Mouse (Mus musculus) kidney, postnatal 4 days (tissue): ENCODE results near the gene Rbm33.

Experiments
- DNase-seq, 2 experiments: peaks; one replicate each; pipeline ENCODE4 v3.0.0; 2021; ENCODE audit warnings: mixed read lengths in 2 of 2

The Rbm33 gene

GRCm38 (mm10) chr5:28316722-28317245, at the start of gene Rbm33:
Gene Rbm33, plus strand, starts transcription at chr5:28317121.
- peak; percentile 88 to 94 for DNase-seq

DNA sequence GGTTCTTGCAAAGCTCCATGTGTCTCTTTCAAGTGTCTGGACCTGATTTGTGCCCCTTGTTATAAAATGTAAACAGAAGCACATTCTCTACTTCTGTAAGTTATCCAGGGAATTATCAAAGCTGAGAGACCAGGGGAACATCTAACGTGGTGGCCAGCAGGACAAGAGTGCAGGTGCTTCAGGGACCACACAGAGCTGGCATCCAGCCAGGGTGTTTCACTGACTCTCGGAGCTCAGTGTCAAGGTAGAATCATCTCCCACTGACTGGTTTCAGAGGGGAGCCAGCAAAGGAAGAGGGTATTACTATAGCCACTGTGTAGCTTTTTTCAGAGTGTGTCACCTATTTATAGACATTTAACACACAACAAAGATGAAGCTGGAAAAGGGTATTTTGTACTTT, 49.3 kb upstream of the Rbm33 start:
- DNase-seq: no peak

GRCm38 (mm10) chr5:28269469-28269991, 47.4 kb upstream of the Rbm33 start:
- DNase-seq: no peak

- peak in 1 of 2 experiments; percentile 17 for DNase-seq
Measured at GRCm38 (mm10) chr5:28272836-28273235, 44.1 kb upstream of the Rbm33 start.

- DNase-seq: no peak
Measured at GRCm38 (mm10) chr5:28277279-28277678, 39.6 kb upstream of the Rbm33 start.

DNA sequence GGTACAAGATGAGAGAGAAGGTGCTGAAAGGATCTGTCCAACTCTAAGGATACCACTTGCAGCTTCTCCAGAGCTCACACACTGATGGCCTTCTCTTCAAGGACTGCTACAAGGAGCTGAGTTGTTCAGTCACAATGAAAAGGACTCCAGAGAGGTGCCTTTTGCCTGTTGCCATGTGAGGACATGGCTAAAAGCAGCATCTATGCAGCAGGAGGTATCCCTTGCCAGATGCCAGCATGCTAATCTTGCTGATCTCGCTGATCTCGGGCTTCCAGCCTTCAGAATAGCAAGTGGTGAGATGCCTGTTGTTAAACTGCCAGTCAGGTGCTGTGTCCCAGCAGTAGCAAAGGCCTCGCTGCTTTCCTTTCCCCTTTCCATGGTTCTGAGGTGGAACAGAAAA, 27.8 kb upstream of the Rbm33 start:
- DNase-seq: no peak

GRCm38 (mm10) chr5:28290630-28291029, 26.3 kb upstream of the Rbm33 start:
- no peak for DNase-seq

DNA sequence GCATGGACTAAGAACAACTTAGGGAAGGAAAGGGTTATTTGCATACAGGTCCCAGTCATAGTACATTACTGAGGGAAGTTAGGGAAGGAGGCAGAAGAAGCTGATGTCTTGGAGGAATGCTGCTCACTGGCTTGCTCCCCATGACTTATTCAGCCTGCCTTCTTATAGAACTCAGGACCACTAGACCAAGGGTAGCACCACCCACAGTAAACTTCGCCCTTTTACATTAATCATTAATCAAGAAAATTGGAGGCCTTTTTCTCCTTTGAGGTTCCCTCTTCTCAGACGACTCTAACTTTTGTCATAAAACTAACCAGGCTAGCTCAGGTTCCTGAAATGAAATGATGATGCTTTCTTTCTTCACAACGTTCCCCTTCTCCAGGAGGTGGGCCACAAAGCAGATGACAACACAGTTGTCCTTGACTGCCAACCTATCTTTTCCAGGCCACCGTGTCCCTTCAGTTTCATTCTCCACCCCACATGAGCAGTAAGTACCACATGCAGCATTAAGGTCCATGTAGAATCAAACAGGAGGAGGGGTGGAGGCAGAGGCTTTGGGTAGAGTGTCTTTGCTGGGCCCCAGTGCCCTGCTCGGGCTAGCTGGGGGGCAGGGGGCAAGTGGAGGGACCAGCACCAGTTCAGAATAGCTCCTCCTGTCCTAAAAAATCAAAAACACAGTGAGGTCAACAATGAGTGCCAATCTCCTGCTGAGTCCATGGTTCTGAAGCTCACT, 25.6 kb upstream of the Rbm33 start:
- DNase-seq: no peak

GRCm38 (mm10) chr5:28292281-28292680, 24.6 kb upstream of the Rbm33 start:
- DNase-seq: peak; percentile 57

DNA sequence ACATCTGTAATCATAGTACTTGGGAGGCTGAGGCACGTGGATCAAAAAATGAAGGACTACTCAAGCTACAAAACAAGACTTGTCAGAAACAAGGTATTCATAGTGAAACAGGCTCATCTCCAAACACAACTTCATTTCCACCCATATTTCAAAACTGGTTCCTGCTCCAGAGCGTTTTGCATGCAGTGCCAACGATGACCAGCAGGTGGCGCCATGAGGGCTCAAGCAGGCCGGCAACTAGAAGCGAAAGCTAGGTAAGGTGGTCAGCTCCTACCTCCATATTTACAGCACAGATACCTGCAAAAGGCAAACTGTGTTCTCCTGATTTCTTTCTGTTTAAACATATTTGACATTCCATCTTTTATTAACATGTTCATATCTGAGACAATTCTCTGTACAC, 22.9 kb upstream of the Rbm33 start:
- peak; percentile 92 to 93 for DNase-seq

GRCm38 (mm10) chr5:28298161-28298560, 18.8 kb upstream of the Rbm33 start:
- no peak for DNase-seq

DNA sequence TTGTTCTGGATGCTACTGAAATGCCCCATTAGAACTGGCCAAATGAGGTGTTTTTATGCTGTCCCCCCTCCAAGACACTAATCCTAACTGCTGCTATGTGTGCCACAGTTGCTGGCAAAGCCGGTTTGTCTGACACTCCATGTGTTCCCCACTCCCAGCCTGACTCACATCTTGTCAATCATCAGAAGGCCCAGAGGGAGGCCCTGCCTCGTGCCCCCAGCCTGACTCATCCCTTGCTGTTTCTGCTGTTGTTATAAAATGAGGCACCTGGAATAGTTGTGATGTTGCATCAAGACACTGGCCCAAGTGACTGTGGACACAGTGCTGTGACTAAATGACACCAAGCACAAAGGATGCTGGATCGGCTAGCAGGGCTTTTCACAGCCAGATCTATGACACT, 18.2 kb upstream of the Rbm33 start:
- DNase-seq: no peak

- DNase-seq: no peak
Measured at GRCm38 (mm10) chr5:28299346-28299745, 17.6 kb upstream of the Rbm33 start.

GRCm38 (mm10) chr5:28302671-28303070, 14.2 kb upstream of the Rbm33 start:
- DNase-seq: no peak

- no peak for DNase-seq
Measured at GRCm38 (mm10) chr5:28304551-28304950, 12.4 kb upstream of the Rbm33 start.

DNA sequence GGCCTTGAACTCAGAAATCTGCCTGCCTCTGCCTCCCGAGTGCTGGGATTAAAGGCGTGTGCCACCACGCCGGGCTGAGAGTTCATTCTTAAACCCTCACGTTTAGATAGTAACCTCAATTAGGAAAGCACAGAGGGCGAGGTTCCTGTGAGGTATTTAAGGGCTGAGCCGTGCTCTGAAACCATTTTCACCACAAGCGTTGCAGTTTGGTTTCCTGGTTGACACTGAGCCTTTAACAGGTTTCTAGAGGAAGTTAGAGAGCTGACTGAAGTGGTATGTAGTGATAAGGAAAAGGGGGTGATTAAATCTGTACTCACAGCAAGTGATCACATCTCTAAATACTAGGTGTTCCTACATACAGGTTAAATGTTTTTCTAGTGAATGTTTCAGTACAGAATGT, 1.4 kb upstream of the Rbm33 start:
- no peak for DNase-seq

- DNase-seq: no peak
Measured at GRCm38 (mm10) chr5:28316151-28316721, 685 bp upstream of the Rbm33 start.

- no peak for DNase-seq
Measured at GRCm38 (mm10) chr5:28317253-28317916, 464 bp downstream of the Rbm33 start.

DNA sequence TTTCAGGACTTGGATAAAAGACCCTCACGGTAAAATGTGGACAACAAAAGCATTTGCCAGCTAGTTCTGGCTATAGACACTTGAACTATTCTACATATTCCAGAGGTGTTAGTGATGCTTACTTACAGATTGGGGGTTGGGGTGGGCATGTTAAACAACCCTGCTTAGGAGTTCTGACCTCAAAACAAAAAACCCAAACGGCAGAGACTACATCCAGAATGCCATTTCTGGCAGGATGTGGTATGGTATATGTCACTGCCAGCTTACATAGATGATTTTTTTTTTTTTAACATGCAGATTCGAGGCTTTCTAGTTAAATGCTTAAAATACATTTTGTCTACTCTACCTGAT, 971 bp downstream of the Rbm33 start:
- DNase-seq: no peak

- DNase-seq: no peak
Measured at GRCm38 (mm10) chr5:28318671-28319070, 1.8 kb downstream of the Rbm33 start.

GRCm38 (mm10) chr5:28321769-28322168, 4.8 kb downstream of the Rbm33 start:
- DNase-seq: no peak

DNA sequence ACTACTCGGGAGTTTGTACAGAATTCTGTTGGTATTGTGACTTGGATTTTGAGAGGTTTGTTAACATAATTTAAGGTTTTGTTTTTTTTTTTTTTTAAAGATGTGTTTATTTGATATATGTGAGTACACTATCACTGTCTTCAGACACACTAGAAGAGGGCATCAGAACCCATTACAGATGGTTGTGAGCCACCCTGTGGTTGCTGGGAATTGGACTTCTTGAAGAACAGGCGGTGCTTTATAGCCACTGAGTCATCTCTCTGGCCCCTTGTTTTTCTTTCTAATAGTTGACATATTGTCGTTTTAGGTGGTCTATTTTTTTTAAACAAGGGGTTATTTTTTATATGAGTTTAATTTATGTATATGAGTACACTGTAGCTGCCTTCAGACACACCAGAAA, 5.3 kb downstream of the Rbm33 start:
- DNase-seq: no peak

DNA sequence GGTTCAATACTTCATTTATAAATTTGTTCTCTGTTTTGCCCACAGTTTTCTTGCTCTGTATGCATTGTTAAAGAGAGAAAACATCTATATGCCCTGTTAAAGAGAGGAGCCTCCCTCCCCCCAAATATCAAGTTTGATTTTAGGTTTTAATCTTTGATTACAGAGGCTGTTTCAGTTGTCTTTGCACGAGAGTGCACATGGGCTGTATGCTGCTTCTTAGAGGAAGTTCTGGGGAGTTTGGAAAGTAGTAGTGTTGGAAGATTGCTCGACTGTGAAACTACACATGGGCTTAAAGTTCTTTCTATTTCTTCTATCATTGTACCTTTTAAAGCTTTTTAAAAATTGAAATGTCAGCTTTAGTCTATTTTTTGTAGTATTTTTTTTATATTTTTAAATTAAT, 6.9 kb downstream of the Rbm33 start:
- no peak for DNase-seq

GRCm38 (mm10) chr5:28324457-28324856, 7.5 kb downstream of the Rbm33 start:
- DNase-seq: peak; percentile 2 to 10
